Mouse (Mus musculus) hindbrain, embryonic 12.5 days (tissue): ENCODE data around the gene Isca1. TPM values are rescaled to one million over a fixed set of nuclear protein-coding genes. Genes with fewer than 3 reads are reported as not detected.
A peak's percentile ranks its signal among the peaks of the same experiment; 100 is the strongest.
"Not testable (repeated sequence)": the region's sequence is repeated elsewhere in the genome, so short reads cannot be mapped to it uniquely, and the experiment has no call there.

Source experiments
- ATAC-seq: fragments of 200-750 bp; cut with Nextera tagmentation; 2 replicates; pipeline ENCODE4 v1.8.0; 2017; ENCODE audit warnings: moderate TSS enrichment; ENCODE audit not compliant: low FRiP score
- H3K27ac ChIP-seq: fragments of 300-500 bp; sonication (generic); 2 replicates; pipeline ENCODE4 v1.5.1; 2016; ENCODE audit warnings: mild to moderate bottlenecking
- H3K27me3 ChIP-seq: fragments of 300-500 bp; sonication (generic); 2 replicates; pipeline ENCODE4 v1.6.1; 2016; ENCODE audit warnings: mild to moderate bottlenecking
- H3K36me3 ChIP-seq: fragments of 300-500 bp; sonication (generic); 2 replicates; pipeline ENCODE4 v1.6.1; 2016; ENCODE audit warnings: mild to moderate bottlenecking
- H3K4me1 ChIP-seq: fragments of 300-500 bp; sonication (generic); 2 replicates; pipeline ENCODE4 v1.6.1; 2016
- H3K4me2 ChIP-seq: fragments of 300-500 bp; sonication (generic); replicated peaks from 2 replicates; pipeline ENCODE4 v1.6.1; 2016; ENCODE audit warnings: mild to moderate bottlenecking
- H3K4me3 ChIP-seq: fragments of 300-500 bp; sonication (generic); 2 replicates; pipeline ENCODE4 v1.5.1; 2016; ENCODE audit warnings: mild to moderate bottlenecking
- H3K9ac ChIP-seq: fragments of 300-500 bp; sonication (generic); 2 replicates; pipeline ENCODE4 v1.6.1; 2016; ENCODE audit warnings: mild to moderate bottlenecking, moderate library complexity
- H3K9me3 ChIP-seq: fragments of 300-500 bp; sonication (generic); replicated peaks from 2 replicates; pipeline ENCODE4 v1.6.1; 2016; ENCODE audit warnings: mild to moderate bottlenecking
- WGBS: fragments of 180-500 bp; shearing (Covaris S2); methylation state at CpG from one replicate; pipeline ENCODE4 v1.1.7; 2016; 5-methylcytosine and 5-hydroxymethylcytosine counted together
- polyA plus RNA-seq: library from polyadenylated mRNA; unstranded; fragments of >200 nt; fragmentation: Nextera tagmentation; extraction: Ambion mirVana; gene quantifications from 2 replicates; pipeline ENCODE4 v1.2.1, GENCODE M21; 2016

Gene Isca1
- polyA plus RNA-seq = 124 and 130 TPM in 2 replicates

- Histone ChIP-seq H3K36me3 (peaks cover 25% of the 10 kb centered on the region), H3K27ac (peak within 1 kb of the TSS; percentile 95), H3K9me3 (no peaks in the 10 kb centered on the region), H3K4me1 (peaks cover 43% of the 10 kb centered on the region), H3K4me3 (peak within 1 kb of the TSS; percentile 88), H3K27me3 (no peaks in the 10 kb centered on the region), H3K9ac (peak within 1 kb of the TSS; percentile 88), H3K4me2 (peak within 1 kb of the TSS; percentile 64)
- peak; percentile 99 for ATAC-seq
- WGBS = under 1% methylated on average over 82 of the region's 91 CpGs
These were observed at the start of gene Isca1 for GRCm38 (mm10) chr13:59769296-59770163. Isca1 (minus strand) TSS chr13:59769810.

- H3K4me1 ChIP-seq = peaks cover 36% of the 10 kb centered on the region
- no peak for ATAC-seq
- no peak overlapping the region for H3K9ac ChIP-seq
- no peaks in the 10 kb centered on the region for H3K27me3 ChIP-seq
- no peaks in the 10 kb centered on the region for H3K9me3 ChIP-seq
- no peak overlapping the region for H3K4me3 ChIP-seq
- H3K27ac ChIP-seq = no peak overlapping the region
- H3K4me2 ChIP-seq = no peak overlapping the region
- WGBS = 97% methylated on average over 4 of the region's 4 CpGs
- peaks cover 56% of the 10 kb centered on the region for H3K36me3 ChIP-seq
These were observed 47.7 kb upstream of the Isca1 start for GRCm38 (mm10) chr13:59817352-59817751.

GRCm38 (mm10) chr13:59814109-59814591, 44.5 kb upstream of the Isca1 start:
- no peak for ATAC-seq
- Histone ChIP-seq H3K4me3 (no peak overlapping the region), H3K27me3 (no peaks in the 10 kb centered on the region), H3K27ac (no peak overlapping the region), H3K36me3 (peaks cover 69% of the 10 kb centered on the region), H3K9me3 (no peaks in the 10 kb centered on the region), H3K4me2 (no peak overlapping the region), H3K4me1 (peaks cover 9% of the 10 kb centered on the region), H3K9ac (no peak overlapping the region)
- WGBS = 81% methylated on average over 6 of the region's 6 CpGs

- H3K4me2 ChIP-seq = no peak overlapping the region
- H3K27ac ChIP-seq = no peak overlapping the region
- no peak overlapping the region for H3K9ac ChIP-seq
- ATAC-seq = no peak
- H3K4me1 ChIP-seq = no peaks in the 10 kb centered on the region
- H3K9me3 ChIP-seq = no peaks in the 10 kb centered on the region
- WGBS = 90% methylated on average over 3 of the region's 3 CpGs
- peaks cover 81% of the 10 kb centered on the region for H3K36me3 ChIP-seq
- no peaks in the 10 kb centered on the region for H3K27me3 ChIP-seq
- H3K4me3 ChIP-seq = no peak overlapping the region
These were observed 42.0 kb upstream of the Isca1 start for GRCm38 (mm10) chr13:59811581-59811980.

GRCm38 (mm10) chr13:59801000-59801399, 31.4 kb upstream of the Isca1 start:
- no peak overlapping the region for H3K9ac ChIP-seq
- no peaks in the 10 kb centered on the region for H3K9me3 ChIP-seq
- no peak overlapping the region for H3K27ac ChIP-seq
- ATAC-seq = no peak
- H3K4me1 ChIP-seq = no peaks in the 10 kb centered on the region
- no peak overlapping the region for H3K4me3 ChIP-seq
- no peaks in the 10 kb centered on the region for H3K27me3 ChIP-seq
- H3K36me3 ChIP-seq = peaks cover 96% of the 10 kb centered on the region
- 88% methylated on average over 6 of the region's 6 CpGs for WGBS
- no peak overlapping the region for H3K4me2 ChIP-seq

- H3K36me3 ChIP-seq = peaks cover 96% of the 10 kb centered on the region
These were observed 30.5 kb upstream of the Isca1 start for GRCm38 (mm10) chr13:59800077-59800476.

GRCm38 (mm10) chr13:59798306-59798705, 28.7 kb upstream of the Isca1 start:
- H3K36me3 ChIP-seq = peaks cover 96% of the 10 kb centered on the region
- no peak overlapping the region for H3K4me2 ChIP-seq
- 100% methylated on average over 1 of the region's 1 CpGs for WGBS

More at GRCm38 (mm10) chr13:59800077-59800476, 30.5 kb upstream of the Isca1 start:
- 98% methylated on average over 2 of the region's 2 CpGs for WGBS
- Histone ChIP-seq H3K4me1 (no peaks in the 10 kb centered on the region), H3K9ac (no peak overlapping the region), H3K27ac (no peak overlapping the region), H3K9me3 (no peaks in the 10 kb centered on the region), H3K27me3 (no peaks in the 10 kb centered on the region), H3K4me2 (no peak overlapping the region), H3K4me3 (no peak overlapping the region)
- ATAC-seq = no peak

GRCm38 (mm10) chr13:59796466-59796848, 26.8 kb upstream of the Isca1 start:
- no peak for ATAC-seq
- Histone ChIP-seq H3K9ac (no peak overlapping the region), H3K4me2 (no peak overlapping the region), H3K9me3 (no peaks in the 10 kb centered on the region), H3K27me3 (no peaks in the 10 kb centered on the region), H3K4me1 (no peaks in the 10 kb centered on the region), H3K4me3 (no peak overlapping the region), H3K36me3 (peaks cover 96% of the 10 kb centered on the region), H3K27ac (no peak overlapping the region)
- 95% methylated on average over 9 of the region's 9 CpGs for WGBS

More at GRCm38 (mm10) chr13:59798306-59798705, 28.7 kb upstream of the Isca1 start:
- Histone ChIP-seq H3K4me3 (no peak overlapping the region), H3K27me3 (no peaks in the 10 kb centered on the region), H3K9ac (no peak overlapping the region), H3K27ac (no peak overlapping the region), H3K9me3 (no peaks in the 10 kb centered on the region), H3K4me1 (no peaks in the 10 kb centered on the region)
- no peak for ATAC-seq

- Histone ChIP-seq H3K36me3 (peaks cover 97% of the 10 kb centered on the region), H3K4me2 (no peak overlapping the region), H3K27me3 (no peaks in the 10 kb centered on the region), H3K9ac (no peak overlapping the region), H3K27ac (no peak overlapping the region), H3K4me1 (no peaks in the 10 kb centered on the region), H3K9me3 (no peaks in the 10 kb centered on the region), H3K4me3 (no peak overlapping the region)
- ATAC-seq = no peak
- 92% methylated on average over 6 of the region's 6 CpGs for WGBS
These were observed 26.3 kb upstream of the Isca1 start for GRCm38 (mm10) chr13:59795807-59796465.

GRCm38 (mm10) chr13:59794786-59795185, 25.2 kb upstream of the Isca1 start:
- Histone ChIP-seq H3K4me1 (no peaks in the 10 kb centered on the region), H3K9ac (no peak overlapping the region), H3K27ac (no peak overlapping the region), H3K4me2 (no peak overlapping the region), H3K4me3 (no peak overlapping the region), H3K9me3 (no peaks in the 10 kb centered on the region), H3K27me3 (no peaks in the 10 kb centered on the region), H3K36me3 (peaks cover 97% of the 10 kb centered on the region)
- no peak for ATAC-seq
- 83% methylated on average over 1 of the region's 1 CpGs for WGBS

- Histone ChIP-seq H3K36me3 (peaks cover 98% of the 10 kb centered on the region), H3K4me2 (no peak within 1 kb of the TSS), H3K9ac (no peak within 1 kb of the TSS), H3K9me3 (no peaks in the 10 kb centered on the region), H3K27me3 (no peaks in the 10 kb centered on the region), H3K27ac (no peak within 1 kb of the TSS), H3K4me1 (no peaks in the 10 kb centered on the region), H3K4me3 (no peak within 1 kb of the TSS)
- 92% methylated on average over 7 of the region's 7 CpGs for whole genome bisulfite sequencing
- no peak for ATAC-seq
These were observed 12.5 kb upstream of the Isca1 start, which contains the start of gene Gm49354 for GRCm38 (mm10) chr13:59782145-59782544. Gm49354 (minus strand) TSS chr13:59782245.

- peaks cover 93% of the 10 kb centered on the region for H3K36me3 ChIP-seq
- not testable (repeated sequence) for ATAC-seq
These were observed 10.2 kb upstream of the Isca1 start for GRCm38 (mm10) chr13:59779744-59780264.

More at GRCm38 (mm10) chr13:59779744-59780264, 10.2 kb upstream of the Isca1 start:
- 100% methylated on average over 1 of the region's 1 CpGs for WGBS
- H3K9me3 ChIP-seq, H3K9ac ChIP-seq, H3K4me2 ChIP-seq, H3K4me1 ChIP-seq, H3K27me3 ChIP-seq, H3K27ac ChIP-seq, H3K4me3 ChIP-seq: not testable (repeated sequence)
